Mouse (Mus musculus) lung, postnatal 0 days (tissue): ENCODE measurements around the gene Flt3.

ENCODE experiments used
- CTCF ChIP-seq: IDR thresholded peaks from 2 replicates; pipeline ENCODE4 v1.5.1; 2016; ENCODE audit warnings: antibody characterized with exemption, mild to moderate bottlenecking
- EP300 ChIP-seq: IDR thresholded peaks from 2 replicates; pipeline ENCODE4 v1.6.1; 2016; ENCODE audit warnings: antibody characterized with exemption, mild to moderate bottlenecking, control low read depth

- TF ChIP-seq EP300 = no peak
- TF ChIP-seq CTCF = peak; percentile 62
Measured at GRCm38 (mm10) chr5:147317991-147318390, 82.3 kb downstream of the Flt3 start.
